Mouse (Mus musculus): ENCODE data around the gene Sh2d5.

Sh2d5 gene

DNA sequence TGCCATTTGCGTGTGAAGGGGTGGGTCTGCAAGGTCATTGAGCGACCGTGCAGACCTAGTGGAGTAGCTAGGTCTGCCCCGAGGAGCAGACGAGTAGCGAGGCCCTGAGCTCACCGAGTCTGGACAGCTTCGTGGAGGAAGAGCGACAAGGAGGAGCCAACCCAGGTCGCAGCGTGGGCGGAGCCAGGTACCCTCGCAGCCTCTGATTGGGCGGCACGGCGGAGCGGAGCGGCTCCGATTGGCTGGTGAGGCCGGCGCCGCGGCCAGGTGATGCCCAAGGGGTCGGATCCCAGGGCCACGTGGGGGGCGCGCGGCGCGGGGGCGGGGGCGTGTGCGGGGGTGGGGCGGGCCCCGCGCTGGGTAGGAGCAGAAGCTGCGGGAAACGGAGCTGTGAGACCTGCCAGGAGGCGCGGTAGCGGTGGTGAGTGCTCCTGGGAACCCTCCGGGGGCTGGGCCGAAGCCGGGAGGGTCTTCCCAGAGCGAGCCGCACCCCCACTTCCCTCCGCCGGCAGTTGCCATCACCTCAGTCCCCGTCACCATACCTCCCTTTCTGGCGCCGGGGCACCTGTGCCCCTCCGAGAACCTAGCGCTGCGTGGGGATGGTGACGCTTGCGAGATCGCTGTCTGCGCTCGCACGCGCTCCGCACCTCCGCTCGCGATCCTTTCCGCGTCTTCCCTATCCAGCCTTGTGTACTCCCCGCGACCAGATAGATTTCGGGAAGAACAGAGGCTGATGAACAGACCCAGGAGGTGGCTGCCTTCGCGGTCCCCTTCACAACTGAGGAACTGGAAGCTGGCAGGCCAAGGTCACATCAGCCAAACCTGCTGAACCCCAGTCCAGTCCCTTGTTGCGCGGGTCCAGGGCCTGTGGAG lies at the start of gene Sh2d5, which contains the start of gene Kif17:
Sh2d5 (plus strand) TSS at position 316 of the 873 bp plus-strand sequence.
Kif17 (plus strand) TSS at position 348 of the 873 bp plus-strand sequence.
- DNase-seq (ENCODE audit: extremely low spot score, low read depth, low spot score), result no peak

DNA sequence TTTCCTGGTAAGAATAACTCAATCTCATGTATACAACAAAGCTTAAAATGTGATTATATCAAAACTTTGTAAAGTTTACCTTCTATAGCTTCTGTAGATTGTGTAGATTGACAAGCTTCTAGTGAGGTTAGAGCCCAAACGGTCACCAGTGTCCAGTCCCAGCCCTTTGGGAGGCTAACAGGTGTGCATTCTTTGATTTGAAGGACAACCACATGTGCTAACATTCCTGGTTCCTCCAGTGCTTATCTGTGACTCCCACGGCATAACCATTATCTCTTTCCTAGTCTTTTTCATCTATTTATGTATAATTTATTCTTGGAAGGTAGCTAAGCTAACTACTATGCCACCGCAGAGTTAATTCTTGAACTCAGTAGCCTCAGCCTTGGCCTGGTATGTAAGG lies 49.4 kb upstream of the Sh2d5 start:
- no peak for DNase-seq (ENCODE audit: extremely low spot score, low read depth, low spot score)

DNA sequence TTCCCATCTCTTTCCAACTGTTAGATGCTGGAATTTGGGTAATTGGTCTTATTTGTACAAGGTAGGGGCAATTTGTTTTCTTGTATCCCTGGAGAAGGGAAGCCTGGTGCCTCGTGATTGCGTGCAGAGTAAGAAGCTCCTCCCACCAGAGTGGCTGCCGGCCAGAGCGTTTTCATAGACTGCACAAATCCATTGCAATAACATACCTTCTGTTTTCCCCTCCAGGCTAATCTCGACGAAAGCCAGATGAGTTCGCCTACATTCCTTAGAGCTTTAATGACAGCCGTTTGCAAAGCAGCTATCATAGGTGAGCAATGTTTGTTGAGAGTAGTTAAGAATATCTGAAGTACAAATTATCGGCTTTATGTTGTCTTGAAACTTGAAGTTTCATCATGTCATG lies 48.5 kb upstream of the Sh2d5 start:
- DNase-seq (ENCODE audit: extremely low spot score, low read depth, low spot score), result no peak

DNA sequence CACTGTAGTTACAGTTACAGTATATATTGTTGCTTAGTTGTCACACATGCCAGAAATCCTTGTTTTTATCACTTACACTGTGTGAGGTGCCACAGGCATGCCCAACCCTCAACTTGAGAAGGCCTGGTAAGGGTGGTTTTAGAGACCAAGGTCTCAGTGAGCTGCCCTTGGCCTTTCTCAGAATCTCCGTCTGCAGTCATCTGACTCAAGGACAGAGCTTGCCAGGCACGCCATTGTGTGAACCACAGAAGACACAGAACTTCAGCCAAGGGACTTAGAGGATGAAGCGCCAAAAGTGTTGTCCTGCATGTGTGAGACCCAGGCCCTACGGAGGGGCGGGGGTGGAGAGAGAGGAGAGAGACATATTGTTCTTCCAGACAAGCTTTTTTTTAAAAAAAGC lies 40.1 kb upstream of the Sh2d5 start:
- DNase-seq (ENCODE audit: extremely low spot score, low read depth, low spot score), result no peak

DNA sequence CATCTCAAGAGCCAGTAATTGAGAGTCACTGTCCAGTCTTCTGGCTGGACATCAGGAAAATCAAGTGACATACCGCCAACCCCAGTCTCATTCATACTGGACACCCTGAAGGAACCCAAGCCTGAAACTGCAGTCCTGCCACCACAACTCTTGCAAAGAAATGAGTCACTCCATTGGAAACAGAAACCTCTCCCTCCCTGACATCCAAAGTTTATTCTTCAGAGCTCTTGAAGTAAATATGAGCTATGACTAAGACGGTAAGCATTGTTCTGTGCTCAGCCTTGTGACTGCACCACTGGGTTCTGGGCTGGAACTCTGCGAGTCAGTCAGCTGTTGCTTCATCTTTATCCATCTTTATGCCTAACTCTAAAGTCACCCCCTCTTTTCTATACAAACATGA lies 36.3 kb upstream of the Sh2d5 start:
- DNase-seq (ENCODE audit: extremely low spot score, low read depth, low spot score), result no peak

DNA sequence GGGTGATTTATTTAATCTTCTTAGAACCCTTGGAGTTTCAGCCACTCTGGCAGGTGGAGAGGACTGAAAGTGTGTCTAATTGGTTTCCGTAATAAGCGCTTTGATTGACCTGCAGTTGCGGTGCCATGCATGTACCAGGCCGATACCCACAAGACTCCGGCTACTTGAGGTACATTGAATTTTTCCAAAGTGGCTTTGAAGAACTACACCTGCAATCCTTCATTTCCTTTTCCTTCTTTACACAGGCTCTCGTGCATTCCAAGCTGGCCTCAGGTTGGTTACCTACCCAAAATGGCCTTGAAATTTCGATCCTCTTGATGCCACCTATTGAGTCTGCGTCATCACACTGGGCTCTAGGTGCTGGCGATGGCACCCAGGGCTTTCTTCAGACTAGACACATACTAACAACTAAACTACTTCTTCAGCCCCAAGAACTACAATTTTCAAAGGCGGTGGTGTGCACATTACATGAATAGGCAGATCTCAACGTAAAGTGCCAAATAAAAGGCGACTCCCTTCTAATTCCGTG lies 34.5 kb upstream of the Sh2d5 start:
- DNase-seq (ENCODE audit: extremely low spot score, low read depth, low spot score), result peak; percentile 20

DNA sequence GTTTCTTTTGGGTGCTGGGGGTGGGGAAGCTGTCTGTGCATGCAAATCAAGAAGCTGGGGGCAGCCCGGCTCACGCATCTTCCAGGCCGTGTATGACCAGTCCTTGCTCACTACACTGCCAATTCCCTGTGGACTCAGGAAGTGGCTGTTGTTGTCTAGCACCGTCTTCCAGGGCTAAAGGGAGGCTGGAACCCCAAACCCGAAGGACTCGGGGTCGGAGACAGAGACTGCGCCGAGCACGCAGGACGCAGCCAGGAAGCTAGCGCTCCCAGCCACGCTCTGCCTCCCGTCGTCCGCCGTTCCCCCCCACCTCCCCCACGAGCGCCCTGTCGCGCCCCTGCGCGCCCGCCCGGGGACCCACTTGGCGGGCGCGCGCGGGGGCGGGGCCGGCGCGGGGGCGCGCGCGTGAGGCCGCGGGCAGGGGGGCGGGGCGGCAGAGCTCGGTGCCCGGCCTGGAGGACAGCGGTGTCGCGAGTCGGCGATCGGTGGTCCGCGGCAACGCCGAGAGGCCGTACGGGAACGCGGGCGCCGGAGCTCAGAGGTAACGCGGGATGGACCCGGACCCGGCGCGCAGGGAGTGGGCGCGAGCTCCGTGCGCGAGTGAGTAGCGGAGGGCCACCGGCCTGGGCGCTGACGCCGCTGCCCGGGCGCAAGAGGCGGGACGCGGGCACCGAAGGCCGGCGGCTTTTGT lies 33.9 kb upstream of the Sh2d5 start, which contains the start of gene Hp1bp3:
Hp1bp3 (plus strand) TSS at position 97 of the 691 bp plus-strand sequence.
- DNase-seq (ENCODE audit: extremely low spot score, low read depth, low spot score), result peak; percentile 10

DNA sequence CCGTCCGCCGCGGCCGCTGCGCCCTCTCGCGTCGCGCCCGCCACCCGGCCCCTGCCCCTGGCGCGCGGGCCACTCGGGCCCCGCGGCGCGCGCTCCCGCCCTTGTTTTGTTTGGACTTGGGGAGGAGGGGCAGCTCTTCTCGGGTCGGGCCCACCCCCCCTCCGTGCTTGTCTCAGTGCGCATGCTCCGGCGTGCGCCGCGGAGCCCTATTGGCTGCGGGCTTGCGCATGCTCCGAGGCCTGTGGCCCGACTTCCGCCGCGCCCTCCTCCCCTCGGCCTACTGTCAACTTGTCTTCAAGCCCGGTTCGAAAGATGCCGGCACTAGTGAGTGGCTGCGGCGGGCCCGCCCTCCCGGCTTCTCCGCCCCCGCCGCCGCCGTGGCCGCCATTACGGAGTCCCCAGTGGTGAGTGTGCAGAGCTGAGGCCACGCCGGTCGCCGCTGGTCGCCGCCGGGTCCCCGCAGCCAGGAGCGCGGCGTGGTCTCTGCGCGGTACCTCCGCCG lies 33.3 kb upstream of the Sh2d5 start:
- DNase-seq (ENCODE audit: extremely low spot score, low read depth, low spot score), result peak; percentile 86

DNA sequence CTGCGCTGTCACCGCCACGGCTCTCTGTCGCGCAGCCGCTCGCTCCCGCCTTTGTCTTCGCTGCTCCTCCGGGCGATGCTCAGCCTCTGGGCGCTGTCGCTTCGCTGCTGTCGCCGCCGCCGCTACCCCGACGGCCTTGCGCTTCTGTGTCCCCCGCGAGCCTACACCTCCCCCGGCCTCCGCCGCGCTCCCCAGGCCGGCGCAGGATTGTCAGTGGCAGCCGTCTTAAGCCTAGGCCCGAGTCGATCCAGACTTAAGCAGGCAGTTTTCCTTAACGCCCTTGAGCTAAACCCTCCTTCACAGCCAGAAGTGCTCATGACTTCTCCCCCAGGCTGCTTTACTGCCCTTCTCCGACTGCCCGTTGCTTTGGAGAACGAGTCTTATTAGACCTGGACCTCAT lies 32.8 kb upstream of the Sh2d5 start:
- DNase-seq (ENCODE audit: extremely low spot score, low read depth, low spot score), result no peak

DNA sequence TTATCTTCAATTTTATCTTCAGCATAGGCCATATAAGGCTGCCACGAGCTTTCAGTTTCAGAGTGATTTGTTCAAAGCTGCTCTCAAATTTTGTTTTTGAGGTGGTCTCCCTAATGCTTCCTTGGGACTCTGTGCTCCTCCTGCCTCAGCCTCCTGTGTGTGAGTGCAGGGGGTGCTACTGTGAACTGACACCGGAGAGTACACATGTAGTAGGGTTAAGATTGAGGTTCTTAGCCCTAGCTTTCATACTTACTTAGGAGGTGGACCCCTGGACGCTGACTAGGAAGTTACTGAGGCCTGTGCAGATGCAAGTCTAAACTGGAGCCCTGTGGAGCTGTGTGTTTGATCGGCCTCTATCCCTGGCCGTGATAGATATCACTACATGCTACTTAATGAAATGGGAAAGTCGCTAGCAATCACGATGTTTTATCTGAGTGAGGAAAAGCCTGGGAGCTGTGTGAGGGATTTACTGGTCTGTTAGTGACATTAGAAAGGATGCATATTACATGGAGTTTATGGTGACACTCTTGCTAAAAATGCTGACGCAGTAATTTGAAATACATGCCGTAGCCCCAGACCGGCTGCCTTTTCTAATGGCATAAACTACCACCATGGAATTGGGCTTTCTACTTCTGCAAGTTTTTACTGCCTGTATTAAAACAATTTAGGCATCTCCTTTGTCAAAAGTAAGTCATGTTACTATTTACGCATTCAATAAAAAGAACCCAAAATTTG lies 32.1 kb upstream of the Sh2d5 start:
- DNase-seq (ENCODE audit: extremely low spot score, low read depth, low spot score), result no peak

DNA sequence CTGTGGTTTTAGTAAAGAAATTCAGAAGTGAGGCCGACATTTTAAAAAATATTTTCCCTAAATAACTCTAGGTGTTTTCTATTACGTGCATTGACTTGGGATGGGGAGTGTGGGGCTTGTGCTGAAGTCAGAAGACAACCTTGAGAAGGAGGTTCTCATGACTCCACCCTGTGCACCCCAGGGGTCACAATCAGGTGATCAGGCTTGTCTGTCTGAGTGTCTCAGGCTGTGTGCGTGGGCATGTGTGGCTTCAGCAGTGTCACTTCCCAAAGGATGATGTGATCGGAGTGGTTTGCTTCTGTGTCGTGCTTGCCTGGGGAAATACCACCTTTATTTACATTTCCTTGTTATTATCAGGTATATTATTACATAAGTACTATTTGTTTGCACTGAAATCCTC lies 30.9 kb upstream of the Sh2d5 start:
- DNase-seq (ENCODE audit: extremely low spot score, low read depth, low spot score), result no peak

DNA sequence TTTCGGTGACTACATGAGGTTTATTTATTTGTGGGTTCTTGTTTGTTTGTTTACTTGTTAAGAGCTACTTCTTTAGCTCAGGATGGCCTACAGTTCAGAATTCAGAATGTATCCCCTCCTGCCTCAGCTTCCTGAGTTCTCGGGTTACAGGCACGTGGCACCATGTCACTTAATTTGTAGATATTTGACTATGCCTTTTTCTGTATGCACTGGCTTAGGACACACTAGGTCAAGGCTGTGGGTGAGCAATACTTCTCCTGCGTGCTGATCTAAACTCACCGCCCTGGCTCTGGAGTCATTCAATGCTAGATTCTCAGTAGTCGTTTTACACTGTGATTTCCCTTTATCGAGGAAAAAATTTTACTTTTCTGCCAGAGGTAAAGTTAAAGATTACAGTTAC lies 29.4 kb upstream of the Sh2d5 start:
- no peak for DNase-seq (ENCODE audit: extremely low spot score, low read depth, low spot score)

DNA sequence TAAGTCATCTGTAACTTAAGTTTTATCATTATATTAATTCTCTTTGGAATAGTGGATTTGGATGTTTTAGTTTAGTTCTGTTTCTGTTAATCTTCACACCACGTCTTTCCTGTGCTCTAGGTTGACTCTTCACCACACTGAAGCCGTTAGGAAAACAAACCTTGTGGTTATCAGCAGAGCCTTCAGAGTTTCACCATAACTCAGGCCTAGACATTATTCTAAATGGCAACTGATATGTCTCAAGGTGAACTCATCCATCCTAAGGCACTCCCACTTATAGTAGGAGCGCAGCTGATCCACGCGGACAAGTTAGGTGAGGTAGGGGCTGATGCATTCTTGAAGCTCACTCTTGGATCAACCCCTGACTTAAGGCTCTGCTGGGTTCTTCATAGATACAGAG lies 28.8 kb upstream of the Sh2d5 start:
- DNase-seq (ENCODE audit: extremely low spot score, low read depth, low spot score), result no peak

DNA sequence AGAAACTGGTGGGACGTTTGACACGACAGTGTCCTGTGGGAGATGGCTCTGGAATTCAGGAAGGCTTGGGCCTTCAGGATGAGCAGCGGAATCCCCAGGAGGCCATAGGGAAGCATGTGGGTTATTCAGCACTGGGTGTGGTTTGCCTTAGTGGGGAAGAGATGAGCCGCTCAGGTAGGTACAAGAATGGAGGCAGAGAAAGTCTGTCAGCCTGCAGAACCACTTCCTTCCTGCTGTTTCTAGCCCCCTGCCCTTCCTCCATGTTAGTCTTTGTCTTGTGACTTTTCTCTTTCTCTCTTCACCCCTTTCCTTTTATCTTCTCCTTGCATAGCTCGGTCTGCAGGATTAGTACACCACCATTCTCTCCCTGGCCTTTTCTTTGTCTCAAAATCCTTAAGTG lies 27.8 kb upstream of the Sh2d5 start:
- no peak for DNase-seq (ENCODE audit: extremely low spot score, low read depth, low spot score)

DNA sequence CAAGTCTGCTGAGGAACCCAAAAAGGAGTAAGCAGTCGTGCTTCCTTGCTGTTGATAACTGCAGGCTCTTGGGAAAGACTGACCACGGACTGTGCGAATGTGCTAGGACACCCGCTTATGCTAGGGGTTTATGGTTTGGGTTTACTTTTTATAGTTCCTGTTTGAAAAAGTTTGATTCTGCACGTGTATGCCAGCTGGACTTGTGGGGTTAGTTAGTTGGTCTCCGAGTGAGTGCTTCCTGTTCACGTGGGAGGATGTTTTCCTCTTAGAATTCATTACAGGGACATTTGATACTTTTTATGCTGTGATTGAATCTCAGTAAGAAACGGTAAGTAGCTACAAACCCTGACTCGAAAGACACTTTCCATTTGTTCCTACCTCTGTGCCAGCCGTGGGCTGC lies 26.6 kb upstream of the Sh2d5 start:
- no peak for DNase-seq (ENCODE audit: extremely low spot score, low read depth, low spot score)

DNA sequence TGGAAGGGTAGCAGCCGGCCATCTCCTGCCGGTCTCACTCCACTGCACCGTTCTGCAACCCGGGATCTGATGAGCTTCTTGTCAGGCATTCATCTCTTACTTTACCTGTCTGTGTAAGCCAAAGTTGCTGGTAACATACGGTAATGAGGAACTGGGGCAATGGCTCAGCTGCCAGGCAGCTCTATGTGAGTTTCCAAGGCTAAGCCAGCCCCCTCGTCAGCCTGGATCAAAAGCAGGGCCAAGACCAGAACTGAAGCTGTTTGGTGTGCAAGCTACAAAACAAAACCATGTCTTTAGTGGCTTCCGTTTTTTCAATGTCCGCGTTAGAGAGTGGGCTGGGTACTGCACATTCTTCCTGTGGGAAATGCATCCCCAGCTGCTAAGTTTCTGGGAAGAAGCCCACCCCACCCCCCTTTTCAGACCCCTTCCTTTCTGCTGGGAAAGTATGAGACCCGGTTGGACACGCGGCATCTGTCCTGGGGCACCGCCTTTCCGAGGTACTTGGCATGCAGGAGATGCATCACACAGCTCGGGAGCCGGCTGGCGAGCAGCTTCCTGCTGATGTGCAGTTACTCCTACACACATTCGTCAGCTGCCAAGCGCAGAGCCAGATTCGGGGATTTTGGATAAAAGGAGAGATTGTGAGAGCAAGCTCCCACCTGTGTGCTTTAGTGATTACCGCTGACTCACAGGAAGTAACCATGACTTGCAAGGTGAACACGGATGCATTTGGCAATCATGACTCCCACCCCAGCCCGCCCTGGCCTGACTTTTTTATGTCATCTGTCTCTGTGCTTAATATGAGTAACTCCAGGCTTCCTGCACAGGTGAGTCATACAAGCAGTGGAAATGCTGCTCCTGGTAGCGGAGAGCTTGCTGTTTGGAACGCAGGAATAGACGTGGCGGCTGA lies 3.2 kb upstream of the Sh2d5 start:
- no peak for DNase-seq (ENCODE audit: extremely low spot score, low read depth, low spot score)

DNA sequence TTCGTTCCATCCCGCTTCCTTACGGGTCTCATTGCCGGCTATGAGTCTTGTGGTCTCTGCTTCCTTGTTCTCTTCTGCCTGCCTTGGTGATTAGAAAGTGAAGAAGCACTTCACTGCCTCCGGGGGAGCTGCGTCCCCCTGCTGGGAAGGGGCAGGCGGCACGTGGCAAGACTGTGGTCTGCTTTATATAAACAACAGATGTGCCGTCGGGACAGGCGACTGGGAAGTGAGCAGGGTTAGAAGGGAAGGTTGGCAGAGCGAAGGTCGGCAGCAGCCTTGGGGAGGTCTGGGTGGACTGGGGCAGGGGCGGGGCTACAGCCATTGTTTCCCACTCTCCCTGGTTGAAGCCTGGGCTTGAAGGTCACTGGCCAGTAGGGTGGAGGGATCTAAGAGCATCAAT lies 1.6 kb downstream of the Sh2d5 start:
- DNase-seq (ENCODE audit: extremely low spot score, low read depth, low spot score), result no peak

DNA sequence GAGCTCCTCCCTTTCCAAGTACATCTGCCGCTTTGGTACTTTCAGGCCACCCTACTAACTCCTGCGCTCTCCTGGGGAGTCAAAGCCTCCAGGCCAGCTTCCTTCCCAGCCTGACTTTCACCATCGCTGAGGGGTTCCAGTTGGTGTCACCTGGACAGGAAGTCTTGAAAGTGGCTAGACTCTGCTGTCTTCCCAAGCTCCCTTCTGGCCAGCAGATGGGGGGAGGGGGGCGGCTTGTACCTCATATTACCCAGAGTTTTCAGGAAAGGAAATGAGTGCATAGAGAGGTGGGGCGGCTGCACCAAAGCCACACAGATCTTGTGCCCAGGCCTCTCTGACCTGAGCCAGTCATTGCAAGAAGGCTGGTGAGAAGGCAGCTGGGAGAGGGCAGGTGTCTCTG lies 2.0 kb downstream of the Sh2d5 start:
- DNase-seq (ENCODE audit: extremely low spot score, low read depth, low spot score), result no peak

DNA sequence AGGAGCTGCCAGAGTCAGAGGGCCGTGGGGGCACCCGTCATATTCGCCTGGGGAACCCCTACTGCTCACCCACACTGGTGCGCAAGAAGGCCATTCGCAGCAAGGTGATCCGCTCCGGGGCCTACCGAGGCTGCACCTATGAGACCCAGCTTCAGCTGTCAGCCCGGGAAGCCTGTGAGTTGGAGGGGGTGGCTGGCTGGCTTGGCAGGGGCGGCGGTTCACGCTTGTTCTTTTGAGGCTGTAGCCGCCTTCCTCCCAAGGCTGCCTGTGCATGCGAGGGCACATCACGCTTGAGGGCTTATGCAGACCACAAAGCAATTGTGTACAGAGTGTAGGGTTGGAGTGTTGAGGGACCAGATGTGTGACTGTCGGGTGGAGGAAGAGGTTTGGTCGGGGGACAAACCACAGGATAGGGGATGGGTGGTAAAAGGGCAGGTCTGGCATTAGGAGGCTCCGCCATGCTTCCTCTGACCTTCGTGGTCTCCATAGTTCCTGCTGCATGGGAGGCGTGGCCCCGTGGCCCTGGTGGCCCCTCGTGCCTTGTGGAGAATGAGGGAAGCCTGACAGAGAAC lies 7.0 kb downstream of the Sh2d5 start:
- DNase-seq (ENCODE audit: extremely low spot score, low read depth, low spot score), result no peak

DNA sequence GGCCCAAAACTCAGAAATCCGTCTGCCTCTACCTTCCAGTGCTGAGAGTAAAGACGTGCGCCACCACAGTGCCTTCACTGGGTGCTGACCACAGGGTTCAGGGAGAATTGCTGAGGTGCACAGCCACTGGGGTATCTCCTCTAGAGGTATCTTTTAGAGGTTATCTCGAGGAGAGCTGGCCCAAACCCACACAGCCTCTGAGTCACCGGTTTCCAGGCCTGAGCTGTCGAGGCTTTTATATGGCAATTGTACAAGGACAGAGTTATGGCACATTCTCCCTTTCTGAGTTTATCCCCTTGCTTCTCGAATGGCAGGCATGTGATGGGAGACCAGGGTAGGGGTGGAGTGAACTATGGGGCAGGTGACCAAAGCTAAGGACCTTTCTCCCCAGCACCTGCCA lies 8.5 kb downstream of the Sh2d5 start:
- no peak for DNase-seq (ENCODE audit: extremely low spot score, low read depth, low spot score)
